Mouse (Mus musculus): ENCODE results near the gene Sez6. TPM values are rescaled to one million over a fixed set of nuclear protein-coding genes. Genes with fewer than 3 reads are reported as not detected.

Gene Sez6
- polyA plus RNA-seq (2012; rRNA removed): 1.1 and 1.7 TPM in 2 replicates

DNA sequence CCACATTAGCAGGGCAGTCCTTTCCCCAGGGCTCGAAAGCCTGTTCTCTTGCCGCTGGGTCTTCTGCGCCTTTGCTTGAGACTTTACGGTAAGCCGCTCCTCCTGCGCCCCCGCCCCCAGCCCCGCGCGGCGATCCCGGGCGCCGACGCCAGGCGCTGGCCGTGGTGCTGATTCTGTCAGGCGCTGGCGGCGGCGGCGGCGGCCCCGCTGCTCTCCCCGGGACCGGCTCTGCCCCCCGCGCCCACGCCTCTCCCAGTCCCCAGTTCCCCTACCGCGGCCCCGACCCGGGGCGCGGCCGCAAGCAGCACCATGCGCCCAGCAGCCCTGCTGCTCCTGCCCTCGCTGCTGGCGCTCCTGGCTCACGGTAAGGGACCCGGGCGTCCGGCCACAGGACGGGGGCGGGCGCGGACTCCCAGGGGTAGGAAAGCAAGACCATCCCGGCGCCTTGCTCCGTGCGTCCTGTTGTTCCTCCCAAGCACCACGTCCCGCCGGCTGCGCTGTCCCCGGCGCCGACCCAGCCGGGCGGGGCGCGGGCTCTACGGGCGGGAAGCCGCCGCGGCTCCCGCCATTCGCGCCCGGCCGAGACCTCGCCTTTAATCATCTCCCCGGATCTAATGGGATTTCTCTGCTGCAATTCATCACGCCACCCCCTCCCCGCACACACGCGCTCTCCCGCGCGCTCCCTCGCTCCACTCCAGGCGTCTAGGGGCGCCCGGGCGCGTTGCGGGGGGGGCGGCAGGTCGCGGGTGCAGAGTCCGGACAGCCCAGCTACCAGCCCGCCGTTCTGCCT is at the start of gene Sez6:
Gene Sez6 (plus strand): TSS at position 50 of the 790 bp plus-strand sequence.

DNA sequence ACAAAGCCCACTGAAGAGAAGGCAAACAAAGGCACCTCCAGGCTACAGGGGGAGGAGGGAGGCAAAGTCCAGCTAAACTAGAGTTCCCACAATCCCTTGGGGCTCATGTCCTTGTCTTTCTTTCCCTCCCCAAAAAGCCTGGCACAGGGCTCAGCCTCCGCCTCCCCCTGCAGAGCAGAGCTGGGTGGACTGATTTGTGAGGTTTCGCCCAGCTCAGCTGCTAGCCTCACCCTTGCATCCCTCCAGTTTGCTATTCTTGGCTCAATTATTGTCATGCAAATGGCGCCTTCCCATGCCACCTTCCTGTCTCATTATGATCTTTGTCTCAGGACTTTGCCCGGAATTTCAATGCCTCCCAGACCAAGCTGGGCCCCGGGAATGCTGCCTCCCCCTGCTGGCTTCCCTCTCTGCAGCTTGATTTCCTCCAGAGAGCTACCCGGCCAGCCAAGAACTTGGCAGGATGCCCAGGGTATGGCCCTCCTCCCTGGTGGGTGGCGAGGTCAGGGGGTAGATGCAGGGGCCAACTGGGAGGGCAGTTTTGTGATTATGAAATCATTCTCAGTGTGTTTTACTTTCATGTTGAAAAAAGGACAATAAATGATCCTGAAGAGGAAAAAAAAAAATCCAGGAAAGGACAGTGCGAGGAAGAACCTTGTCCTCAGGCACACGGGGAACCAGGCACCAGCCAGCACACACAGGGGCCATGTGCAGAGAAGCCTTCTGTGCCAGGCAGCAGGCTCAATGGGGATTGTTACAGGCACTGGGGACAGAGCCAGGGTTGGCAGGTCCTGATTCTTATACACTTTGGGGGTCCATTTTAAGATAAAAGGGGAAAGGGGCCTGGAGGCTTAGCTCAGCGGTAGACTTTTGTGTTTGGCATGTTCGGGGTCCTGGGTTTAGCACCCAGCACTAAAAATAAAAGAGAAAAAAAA is 36.5 kb upstream of the Sez6 start, which contains the start of gene Pipox:
Gene Pipox (minus strand): TSS at position 310 of the 932 bp plus-strand sequence.

DNA sequence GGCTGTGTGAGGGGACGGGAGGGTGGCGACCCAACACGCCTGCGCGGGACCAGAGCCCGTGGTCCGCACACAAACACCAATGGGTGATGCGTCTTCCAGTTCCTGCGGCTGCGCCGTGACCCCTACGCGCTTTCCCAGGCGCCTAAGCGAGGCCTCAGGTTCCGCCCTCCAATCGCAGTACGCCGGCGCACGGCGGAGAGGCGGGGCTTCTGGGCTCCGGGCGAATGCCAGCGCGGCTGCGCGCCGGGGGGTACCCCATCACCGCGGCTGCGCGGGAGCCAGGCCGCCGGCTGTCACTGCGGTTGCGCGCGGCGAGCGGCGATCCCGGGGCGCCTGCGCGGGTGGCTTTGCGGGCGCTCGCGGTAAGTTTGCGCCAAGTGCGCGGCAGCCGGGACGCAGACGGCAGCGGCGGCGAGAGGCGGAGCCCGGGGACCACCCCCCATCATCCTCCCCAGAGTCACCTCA is 51.9 kb downstream of the Sez6 start, which contains the start of gene Phf12:
Gene Phf12 (plus strand): TSS at position 314 of the 465 bp plus-strand sequence.

Other genes with a start within 250 kb of the Sez6 start
- gene Nufip2, start 244.6 kb upstream of the Sez6 start, polyA plus RNA-seq (2012; rRNA removed): 3.7 and 4.9 TPM in 2 replicates
- not detected in 2 replicates for gene Cryba1, start 205.5 kb upstream of the Sez6 start, polyA plus RNA-seq (2012; rRNA removed)
- 65.6 and 67.6 TPM in 2 replicates for gene Myo18a, start 167.6 kb upstream of the Sez6 start, polyA plus RNA-seq (2012; rRNA removed)
- not detected in 2 replicates for gene Gm10277, start 143.1 kb upstream of the Sez6 start, polyA plus RNA-seq (2012; rRNA removed)
- gene Pipox, start 36.7 kb upstream of the Sez6 start, polyA plus RNA-seq (2012; rRNA removed): 0.37 and 0.39 TPM in 2 replicates
- gene Phf12, start 52.0 kb downstream of the Sez6 start, polyA plus RNA-seq (2012; rRNA removed): 16.2 and 19.2 TPM in 2 replicates
- 3.2 and 5.0 TPM in 2 replicates for gene Dhrs13, start 101.5 kb downstream of the Sez6 start, polyA plus RNA-seq (2012; rRNA removed)
- gene Flot2, start 107.1 kb downstream of the Sez6 start, polyA plus RNA-seq (2012; rRNA removed): 24.7 and 30.1 TPM in 2 replicates
- 13.7 and 15.4 TPM in 2 replicates for gene Eral1, start 149.6 kb downstream of the Sez6 start, polyA plus RNA-seq (2012; rRNA removed)
- gene Fam222b, start 163.9 kb downstream of the Sez6 start, polyA plus RNA-seq (2012; rRNA removed): 8.2 and 9.1 TPM in 2 replicates
- 56.3 and 88.1 TPM in 2 replicates for gene Traf4, start 234.8 kb downstream of the Sez6 start, polyA plus RNA-seq (2012; rRNA removed)
- gene Nek8, start 245.9 kb downstream of the Sez6 start, polyA plus RNA-seq (2012; rRNA removed): 6.4 and 6.5 TPM in 2 replicates
- 23.7 and 47.3 TPM in 2 replicates for gene Tlcd1, start 245.9 kb downstream of the Sez6 start, polyA plus RNA-seq (2012; rRNA removed)